Mouse (Mus musculus) C2C12 (cell line): Measurements from ENCODE around the gene Tspo. TPM values are rescaled to one million over a fixed set of nuclear protein-coding genes. Genes with fewer than 3 reads are reported as not detected.

Source experiments
- H3K27me3 ChIP-seq: one replicate; pipeline ENCODE4 v1.6.1; 2011; ENCODE audit not compliant: control insufficient read depth, insufficient read depth, insufficient read length
- H3K36me3 ChIP-seq: one replicate; pipeline ENCODE4 v1.6.1; 2011; ENCODE audit not compliant: control insufficient read depth, insufficient read depth
- H3K4me3 ChIP-seq: one replicate; pipeline ENCODE4 v1.5.1; 2011; ENCODE audit warnings: mild to moderate bottlenecking, control low read depth; ENCODE audit not compliant: poor library complexity, insufficient read depth, severe bottlenecking
- H3K79me2 ChIP-seq: one replicate; pipeline ENCODE4 v1.6.1; 2011; ENCODE audit not compliant: control insufficient read depth, insufficient read depth
- H3K79me3 ChIP-seq: one replicate; pipeline ENCODE4 v1.6.1; 2011; ENCODE audit warnings: low read depth, control low read depth
- H3ac ChIP-seq: one replicate; pipeline ENCODE3; 2011; ENCODE audit warnings: low read depth; ENCODE audit not compliant: control insufficient read depth, insufficient read length
- CEBPB ChIP-seq: IDR thresholded peaks from one replicate; pipeline ENCODE4 v1.6.1; 2011; ENCODE audit warnings: low read depth, mild to moderate bottlenecking, control low read depth, moderate library complexity
- CTCF ChIP-seq: IDR thresholded peaks from one replicate; pipeline ENCODE4 v1.5.1; 2011; ENCODE audit not compliant: control insufficient read depth, insufficient read depth, insufficient read length
- FOSL1 ChIP-seq: IDR thresholded peaks from one replicate; pipeline ENCODE4 v1.8.0; 2011; ENCODE audit warnings: mild to moderate bottlenecking, low read length; ENCODE audit not compliant: poor library complexity, insufficient read depth, severe bottlenecking
- MAX ChIP-seq: IDR thresholded peaks from one replicate; pipeline ENCODE4 v1.6.1; 2011; ENCODE audit warnings: mild to moderate bottlenecking, control low read depth
- MYOD1 ChIP-seq: IDR thresholded peaks from one replicate; pipeline ENCODE4 v1.6.1; 2011; ENCODE audit warnings: low read depth; ENCODE audit not compliant: control insufficient read depth, insufficient read length
- MYOG ChIP-seq: IDR thresholded peaks from one replicate; pipeline ENCODE4 v1.6.1; 2011; ENCODE audit not compliant: control insufficient read depth, insufficient read length; ENCODE audit errors: extremely low read depth
- USF1 ChIP-seq: IDR thresholded peaks from one replicate; pipeline ENCODE4 v1.6.1; 2011; ENCODE audit warnings: low read depth, mild to moderate bottlenecking, control low read depth, moderate library complexity
- polyA plus RNA-seq: library from polyadenylated mRNA; unstranded; fragments of >200 nt; fragmentation: generic; extraction: Trizol; gene quantifications from one replicate; pipeline ENCODE4 v1.2.1, GENCODE M21; 2012; ENCODE audit warnings: missing spikeins

Gene Tspo
- polyA plus RNA-seq, 1 experiment, result 693 TPM

GRCm38 (mm10) chr15:83602372-83603045 is 39.1 kb downstream of the Tspo start:
- no peak for TF ChIP-seq CTCF
- TF ChIP-seq MYOD1, result peak; percentile 20
- no peak for TF ChIP-seq USF1
- TF ChIP-seq FOSL1, result no peak
- no peak for TF ChIP-seq CEBPB

DNA sequence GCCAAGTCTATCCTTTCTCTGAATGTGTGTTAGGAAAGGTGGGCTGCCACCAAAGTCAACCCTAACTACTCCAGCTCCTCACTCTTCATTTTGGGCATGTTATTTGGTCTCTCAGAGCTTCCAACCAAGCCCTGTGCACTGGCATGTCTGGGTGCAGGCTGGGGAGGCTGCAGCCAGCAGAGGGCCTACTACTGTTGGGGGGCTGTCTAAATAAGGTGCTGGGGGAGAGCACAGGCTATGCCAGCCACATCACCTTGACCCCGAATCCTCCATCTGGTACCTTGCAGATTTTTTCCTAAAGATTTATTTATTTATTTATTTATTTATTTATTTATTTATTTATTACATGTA is 39.6 kb downstream of the Tspo start:
- no peaks in the 10 kb centered on the region for H3K36me3 ChIP-seq
- no peaks in the 10 kb centered on the region for H3K79me3 ChIP-seq
- H3ac ChIP-seq, result no peak overlapping the region
- no peak overlapping the region for H3K4me3 ChIP-seq
- H3K79me2 ChIP-seq, result no peaks in the 10 kb centered on the region
- peaks cover 5% of the 10 kb centered on the region for H3K27me3 ChIP-seq
- TF ChIP-seq MYOG (no peak), FOSL1 (no peak), CEBPB (no peak), MAX (no peak), CTCF (no peak), USF1 (no peak), MYOD1 (no peak)

More at GRCm38 (mm10) chr15:83602372-83603045, 39.1 kb downstream of the Tspo start:
- no peak overlapping the region for H3K4me3 ChIP-seq
- no peaks in the 10 kb centered on the region for H3K36me3 ChIP-seq
- H3ac ChIP-seq, result no peak overlapping the region
- H3K27me3 ChIP-seq, result no peaks in the 10 kb centered on the region
- H3K79me2 ChIP-seq, result no peaks in the 10 kb centered on the region
- H3K79me3 ChIP-seq, result no peaks in the 10 kb centered on the region

GRCm38 (mm10) chr15:83603426-83603825 is 40.0 kb downstream of the Tspo start:
- Histone ChIP-seq H3ac (no peak overlapping the region), H3K4me3 (no peak overlapping the region), H3K27me3 (peaks cover 9% of the 10 kb centered on the region), H3K36me3 (no peaks in the 10 kb centered on the region), H3K79me3 (no peaks in the 10 kb centered on the region), H3K79me2 (no peaks in the 10 kb centered on the region)
- TF ChIP-seq MYOG (no peak), USF1 (no peak), CTCF (no peak), MYOD1 (no peak), CEBPB (no peak), FOSL1 (no peak), MAX (no peak)

GRCm38 (mm10) chr15:83606216-83606615 is 42.8 kb downstream of the Tspo start:
- no peaks in the 10 kb centered on the region for H3K79me2 ChIP-seq
- no peaks in the 10 kb centered on the region for H3K36me3 ChIP-seq
- peaks cover 28% of the 10 kb centered on the region for H3K27me3 ChIP-seq
- no peaks in the 10 kb centered on the region for H3K79me3 ChIP-seq
- H3ac ChIP-seq, result no peak overlapping the region
- H3K4me3 ChIP-seq, result no peak overlapping the region
- no peak for TF ChIP-seq FOSL1
- no peak for TF ChIP-seq MYOG
- no peak for TF ChIP-seq CEBPB
- no peak for TF ChIP-seq MYOD1
- no peak for TF ChIP-seq CTCF
- no peak for TF ChIP-seq MAX
- TF ChIP-seq USF1, result no peak

GRCm38 (mm10) chr15:83606700-83607099 is 43.3 kb downstream of the Tspo start:
- Histone ChIP-seq H3K36me3 (no peaks in the 10 kb centered on the region), H3K79me2 (no peaks in the 10 kb centered on the region)
- TF ChIP-seq MAX, result no peak
- no peak for TF ChIP-seq CTCF
- TF ChIP-seq MYOD1, result no peak
- TF ChIP-seq MYOG, result no peak
- no peak for TF ChIP-seq CEBPB
- TF ChIP-seq USF1, result no peak
- no peak for TF ChIP-seq FOSL1

More at GRCm38 (mm10) chr15:83606700-83607099, 43.3 kb downstream of the Tspo start:
- no peaks in the 10 kb centered on the region for H3K79me3 ChIP-seq
- H3K4me3 ChIP-seq, result no peak overlapping the region
- peaks cover 32% of the 10 kb centered on the region for H3K27me3 ChIP-seq
- no peak overlapping the region for H3ac ChIP-seq
